Mouse (Mus musculus) heart, embryonic 14.5 days (tissue): ENCODE results near the gene Dennd2c. TPM values are rescaled to one million over a fixed set of nuclear protein-coding genes. Genes with fewer than 3 reads are reported as not detected.
"Not testable (repeated sequence)": the region's sequence is repeated elsewhere in the genome, so short reads cannot be mapped to it uniquely, and the experiment has no call there.

Experiments
- ATAC-seq: fragments of 200-750 bp; cut with Nextera tagmentation; 2 replicates; pipeline ENCODE4 v1.8.0; 2017; ENCODE audit warnings: low read depth, moderate TSS enrichment; ENCODE audit not compliant: insufficient number of reproducible peaks, insufficient read depth, low FRiP score
- H3K27ac ChIP-seq, 2 experiments: fragments of 200-500 bp in 1 of 2; fragments of 300-500 bp in 1 of 2; sonication (generic) in 1 of 2; replicated peaks in 1 of 2; 2 replicates each; pipeline ENCODE4 v1.5.1; 2012 to 2014; ENCODE audit warnings: low read depth in 2 of 2, low read length in 2 of 2, control low read depth in 1 of 2, mild to moderate bottlenecking in 1 of 2, mixed read lengths in 1 of 2; ENCODE audit not compliant: control insufficient read depth in 1 of 2, insufficient read depth in 1 of 2
- H3K27me3 ChIP-seq: fragments of 300-500 bp; sonication (generic); 2 replicates; pipeline ENCODE4 v1.6.1; 2014; ENCODE audit warnings: mild to moderate bottlenecking, low read length, control low read depth; ENCODE audit not compliant: control insufficient read depth, insufficient read depth
- H3K36me3 ChIP-seq: fragments of 300-500 bp; sonication (generic); 2 replicates; pipeline ENCODE4 v1.6.1; 2014; ENCODE audit warnings: mild to moderate bottlenecking, control low read depth, low read length, mixed read lengths; ENCODE audit not compliant: control insufficient read depth, insufficient read depth
- H3K4me1 ChIP-seq, 2 experiments: fragments of 200-500 bp in 1 of 2; fragments of 300-500 bp in 1 of 2; sonication (generic) in 1 of 2; 2 replicates each; pipeline ENCODE4 v1.6.1; 2012 to 2014; ENCODE audit warnings: low read length in 2 of 2, control low read depth in 1 of 2, mixed read lengths in 1 of 2; ENCODE audit not compliant: control insufficient read depth in 2 of 2, insufficient read depth in 2 of 2
- H3K4me2 ChIP-seq: fragments of 300-500 bp; sonication (generic); 2 replicates; pipeline ENCODE4 v1.6.1; 2014; ENCODE audit warnings: mild to moderate bottlenecking, low read length
- H3K4me3 ChIP-seq, 2 experiments: fragments of 200-500 bp in 1 of 2; fragments of 300-500 bp in 1 of 2; sonication (generic) in 1 of 2; 2 replicates each; pipeline ENCODE4 v1.5.1; 2012 to 2014; ENCODE audit warnings: low read length in 2 of 2, mild to moderate bottlenecking in 2 of 2, control low read depth in 1 of 2, low read depth in 1 of 2, moderate library complexity in 1 of 2; ENCODE audit not compliant: control insufficient read depth in 1 of 2, insufficient read depth in 1 of 2
- H3K9ac ChIP-seq: fragments of 300-500 bp; sonication (generic); 2 replicates; pipeline ENCODE4 v1.6.1; 2014; ENCODE audit warnings: mild to moderate bottlenecking, low read length
- H3K9me3 ChIP-seq: fragments of 300-500 bp; sonication (generic); 2 replicates; pipeline ENCODE4 v1.6.1; 2016; ENCODE audit warnings: low read length, control low read depth; ENCODE audit not compliant: control insufficient read depth
- WGBS: fragments of 180-500 bp; shearing (Covaris S2); extraction: QIAGEN DNeasy Blood & Tissue Kit; methylation state at CpG from one replicate; pipeline ENCODE4 v1.1.7; 2014; 5-methylcytosine and 5-hydroxymethylcytosine counted together
- polyA plus RNA-seq: library from polyadenylated mRNA; unstranded; fragments of >200 nt; fragmentation: Nextera tagmentation; extraction: Ambion mirVana; gene quantifications from 2 replicates; pipeline ENCODE4 v1.2.1, GENCODE M21; 2014

Dennd2c gene
- polyA plus RNA-seq, 1 experiment from 2014 or later: 3.4 TPM

- Histone ChIP-seq H3K27ac (no peak overlapping the region), H3K4me2 (no peak overlapping the region), H3K9me3 (0 out of 2 replicates have a peak, but pooled peaks cover 2% of the 10 kb centered on the region), H3K36me3 (no peaks in the 10 kb centered on the region), H3K9ac (no peak overlapping the region), H3K4me3 (no peak overlapping the region), H3K27me3 (no peaks in the 10 kb centered on the region), H3K4me1 (no peaks in the 10 kb centered on the region)
- no peak for ATAC-seq
- 98% methylated on average over 2 of the region's 2 CpGs for WGBS
Observed at GRCm38 (mm10) chr3:103188856-103189255, 86.5 kb downstream of the Dennd2c start.

GRCm38 (mm10) chr3:103192161-103192560, 89.8 kb downstream of the Dennd2c start:
- Histone ChIP-seq H3K4me2 (no peak overlapping the region), H3K27me3 (no peaks in the 10 kb centered on the region), H3K36me3 (no peaks in the 10 kb centered on the region), H3K27ac (no peak overlapping the region), H3K9me3 (0 out of 2 replicates have a peak, but pooled peaks cover 4% of the 10 kb centered on the region), H3K4me1 (no peaks in the 10 kb centered on the region), H3K4me3 (no peak overlapping the region), H3K9ac (no peak overlapping the region)
- WGBS: 93% methylated on average over 4 of the region's 4 CpGs
- no peak for ATAC-seq

GRCm38 (mm10) chr3:103193186-103193585, 90.8 kb downstream of the Dennd2c start:
- Histone ChIP-seq H3K27me3 (no peaks in the 10 kb centered on the region), H3K9ac (no peak overlapping the region), H3K9me3 (0 out of 2 replicates have a peak, but pooled peaks cover 4% of the 10 kb centered on the region), H3K36me3 (no peaks in the 10 kb centered on the region), H3K27ac (no peak overlapping the region), H3K4me1 (no peaks in the 10 kb centered on the region), H3K4me3 (no peak overlapping the region), H3K4me2 (no peak overlapping the region)
- 80% methylated on average over 1 of the region's 1 CpGs for WGBS
- no peak for ATAC-seq

GRCm38 (mm10) chr3:103196320-103196823, 94.0 kb downstream of the Dennd2c start:
- Histone ChIP-seq H3K27me3 (no peaks in the 10 kb centered on the region), H3K9ac (no peak overlapping the region), H3K36me3 (no peaks in the 10 kb centered on the region), H3K27ac (no peak overlapping the region), H3K4me3 (no peak overlapping the region), H3K9me3 (peaks cover 13% of the 10 kb centered on the region; the same call in 1 of the 2 replicates), H3K4me2 (no peak overlapping the region), H3K4me1 (no peaks in the 10 kb centered on the region)
- ATAC-seq: no peak
- WGBS: 44% methylated on average over 7 of the region's 7 CpGs

GRCm38 (mm10) chr3:103199386-103199785, 97.0 kb downstream of the Dennd2c start:
- Histone ChIP-seq H3K9ac (no peak overlapping the region), H3K27me3 (no peaks in the 10 kb centered on the region), H3K4me1 (no peaks in the 10 kb centered on the region), H3K36me3 (no peaks in the 10 kb centered on the region), H3K27ac (no peak overlapping the region), H3K4me3 (no peak overlapping the region), H3K4me2 (no peak overlapping the region), H3K9me3 (peaks cover 10% of the 10 kb centered on the region; the same call in 1 of the 2 replicates)
- ATAC-seq: no peak
- 79% methylated on average over 5 of the region's 5 CpGs for WGBS

- H3K27me3 ChIP-seq, ATAC-seq, H3K4me1 ChIP-seq, H3K4me2 ChIP-seq, H3K27ac ChIP-seq, H3K4me3 ChIP-seq, H3K9ac ChIP-seq, H3K36me3 ChIP-seq, H3K9me3 ChIP-seq: not testable (repeated sequence)
- WGBS: 94% methylated on average over 7 of the region's 7 CpGs
Observed at GRCm38 (mm10) chr3:103201105-103201504, 98.7 kb downstream of the Dennd2c start.

- WGBS: 96% methylated on average over 1 of the region's 1 CpGs
- H3K36me3 ChIP-seq: no peaks in the 10 kb centered on the region
- H3K9me3 ChIP-seq: peaks cover 10% of the 10 kb centered on the region; the same call in 1 of the 2 replicates
- no peak overlapping the region for H3K4me2 ChIP-seq
- no peak overlapping the region for H3K9ac ChIP-seq
- no peak overlapping the region for H3K4me3 ChIP-seq
- no peaks in the 10 kb centered on the region for H3K27me3 ChIP-seq
- H3K27ac ChIP-seq: no peak overlapping the region
- ATAC-seq: no peak
- H3K4me1 ChIP-seq: no peaks in the 10 kb centered on the region
Observed at GRCm38 (mm10) chr3:103203554-103203953, 101.2 kb downstream of the Dennd2c start.

- Histone ChIP-seq H3K4me1 (no peaks in the 10 kb centered on the region), H3K27me3 (no peaks in the 10 kb centered on the region), H3K4me2 (no peak overlapping the region), H3K36me3 (no peaks in the 10 kb centered on the region), H3K9ac (no peak overlapping the region), H3K9me3 (peaks cover 9% of the 10 kb centered on the region; the same call in 1 of the 2 replicates), H3K4me3 (no peak overlapping the region), H3K27ac (no peak overlapping the region)
- no peak for ATAC-seq
- WGBS: 83% methylated on average over 3 of the region's 3 CpGs
Observed at GRCm38 (mm10) chr3:103204445-103204844, 102.0 kb downstream of the Dennd2c start.
